Mouse (Mus musculus) liver, adult 2 months (tissue): ENCODE results near the gene Cdh13. TPM values are rescaled to one million over a fixed set of nuclear protein-coding genes. Genes with fewer than 3 reads are reported as not detected.

Experiments used
- DNase-seq: peaks from one replicate; pipeline ENCODE4 v3.0.0-alpha.2; 2011; ENCODE audit warnings: low read depth, low spot score; ENCODE audit errors: extremely low read depth
- H3K27ac ChIP-seq: fragments of 200-500 bp; replicated peaks from 2 replicates; pipeline ENCODE4 v1.5.1; 2012; ENCODE audit warnings: low read depth, mild to moderate bottlenecking, control low read depth, inconsistent platforms, low read length; ENCODE audit not compliant: insufficient read depth
- H3K27me3 ChIP-seq: fragments of 200-500 bp; 2 replicates; pipeline ENCODE4 v1.6.1; 2012; ENCODE audit warnings: mild to moderate bottlenecking, moderate library complexity, low read length, inconsistent platforms; ENCODE audit not compliant: control insufficient read depth, insufficient read depth
- H3K36me3 ChIP-seq: fragments of 200-500 bp; 2 replicates; pipeline ENCODE4 v1.6.1; 2012; ENCODE audit warnings: low read length, inconsistent platforms; ENCODE audit not compliant: control insufficient read depth, insufficient read depth
- H3K4me1 ChIP-seq: fragments of 200-500 bp; 2 replicates; pipeline ENCODE4 v1.6.1; 2011; ENCODE audit warnings: low read length; ENCODE audit not compliant: control insufficient read depth, insufficient read depth
- H3K4me3 ChIP-seq: fragments of 200-500 bp; 2 replicates; pipeline ENCODE4 v1.5.1; 2011; ENCODE audit warnings: low read depth, mild to moderate bottlenecking, control low read depth, low read length, moderate library complexity; ENCODE audit not compliant: insufficient read depth
- H3K79me2 ChIP-seq: fragments of 200-500 bp; 2 replicates; pipeline ENCODE4 v1.6.1; 2012; ENCODE audit warnings: inconsistent platforms, mild to moderate bottlenecking, low read length, moderate library complexity; ENCODE audit not compliant: control insufficient read depth, insufficient read depth
- H3K9ac ChIP-seq: fragments of 200-500 bp; 2 replicates; pipeline ENCODE4 v1.6.1; 2012; ENCODE audit warnings: low read depth, mild to moderate bottlenecking, control low read depth, inconsistent platforms, low read length
- CTCF ChIP-seq: fragments of 200-500 bp; IDR thresholded peaks from 2 replicates; pipeline ENCODE4 v1.5.1; 2011; ENCODE audit warnings: low read depth, low read length, control low read depth
- POLR2A ChIP-seq: fragments of 200-500 bp; IDR thresholded peaks from 2 replicates; pipeline ENCODE4 v1.6.1; 2011; ENCODE audit warnings: low read length, control low read depth; ENCODE audit not compliant: insufficient read depth; ENCODE audit errors: extremely low read depth
- WGBS: fragments of 180-500 bp; shearing (Covaris S2); methylation state at CpG from one replicate; pipeline ENCODE4 v1.1.7; 2018; 5-methylcytosine and 5-hydroxymethylcytosine counted together
- polyA plus RNA-seq: library from polyadenylated mRNA; depleted of rRNA; stranded (reverse); fragments of >200 nt; gene quantifications from 2 replicates; pipeline ENCODE4 v1.2.3, GENCODE M21; 2012
- total RNA-seq: library from RNA; depleted of rRNA; stranded (reverse); fragments of >200 nt; gene quantifications from 2 replicates; pipeline ENCODE4 v1.2.3, GENCODE M21; 2014

Gene Cdh13
- total and polyA plus RNA-seq, 2 experiments = 1.5 to 2.1 TPM

DNA sequence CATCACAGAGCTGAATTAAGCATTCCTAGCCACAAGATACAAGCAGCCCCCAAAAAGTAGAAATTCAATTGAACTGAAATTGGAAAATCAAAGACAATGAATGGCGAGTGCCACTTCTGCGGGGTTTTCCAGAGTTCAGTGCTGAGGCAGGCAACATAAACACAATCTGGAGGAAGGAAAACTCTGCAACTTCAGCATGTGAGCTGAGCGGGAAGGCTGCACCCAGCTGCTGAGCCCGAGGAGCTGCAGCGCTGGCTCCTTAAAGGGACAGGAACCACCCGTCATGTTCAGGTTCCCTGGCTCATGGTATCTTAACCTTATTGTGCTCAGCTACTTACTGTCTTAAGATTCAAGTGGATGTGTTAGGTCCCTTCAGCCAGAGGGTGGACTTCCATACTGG lies 814.7 kb downstream of the Cdh13 start:
- no peaks in the 10 kb centered on the region for H3K4me1 ChIP-seq
- WGBS = 43% methylated on average over 6 of the region's 6 CpGs
- TF ChIP-seq POLR2A (no peak), CTCF (no peak)
- H3K36me3 ChIP-seq = no peaks in the 10 kb centered on the region
- DNase-seq = no peak
- H3K27me3 ChIP-seq = 0 out of 2 replicates have a peak, but pooled peaks cover 2% of the 10 kb centered on the region
- no peak overlapping the region for H3K27ac ChIP-seq
- H3K79me2 ChIP-seq = no peaks in the 10 kb centered on the region
- no peak overlapping the region for H3K9ac ChIP-seq
- no peak overlapping the region for H3K4me3 ChIP-seq

DNA sequence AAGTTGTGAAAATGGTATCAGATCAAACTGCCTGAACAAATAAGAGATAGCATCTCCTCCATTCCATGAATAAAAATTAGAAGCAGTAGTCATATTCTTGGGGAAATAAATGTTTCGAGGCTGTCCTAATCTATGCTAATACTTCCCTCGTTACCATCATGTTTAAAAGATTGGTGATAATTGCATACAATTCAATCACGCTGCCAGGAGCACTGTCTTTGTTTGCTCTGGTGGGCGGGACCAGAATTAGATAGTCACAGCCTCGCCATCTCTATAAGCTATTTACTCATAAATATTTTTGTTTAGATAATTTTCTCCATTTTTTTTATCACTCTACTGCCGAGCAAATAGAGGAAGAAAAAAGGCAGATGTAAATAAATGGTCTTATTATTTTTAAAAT lies 819.3 kb downstream of the Cdh13 start:
- DNase-seq = no peak
- WGBS = 69% methylated on average over 6 of the region's 6 CpGs
- Histone ChIP-seq H3K36me3 (no peaks in the 10 kb centered on the region), H3K79me2 (no peaks in the 10 kb centered on the region), H3K27ac (no peak overlapping the region), H3K4me3 (no peak overlapping the region), H3K27me3 (no peaks in the 10 kb centered on the region), H3K9ac (no peak overlapping the region), H3K4me1 (no peaks in the 10 kb centered on the region)
- TF ChIP-seq POLR2A (no peak), CTCF (no peak)

DNA sequence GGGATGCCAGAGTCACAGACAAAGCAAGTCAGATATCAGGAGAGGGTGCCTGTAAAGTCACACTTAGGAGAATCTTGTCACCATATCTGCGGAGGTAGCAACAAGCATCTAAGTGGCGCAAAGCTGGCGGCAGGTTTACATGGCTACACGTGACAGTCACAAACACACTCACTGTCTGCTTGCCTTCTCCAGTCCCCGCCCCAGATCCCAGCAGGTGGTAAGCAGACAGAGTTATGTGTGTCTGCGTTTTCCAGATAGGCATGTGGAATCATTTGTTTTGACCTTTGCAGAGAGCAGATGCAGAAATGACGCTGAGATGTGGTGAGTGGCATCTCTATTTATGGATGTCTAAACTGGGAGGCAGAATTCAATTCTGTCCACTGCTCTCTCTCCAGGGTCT lies 826.1 kb downstream of the Cdh13 start:
- H3K4me3 ChIP-seq = no peak overlapping the region
- no peak overlapping the region for H3K27ac ChIP-seq
- 73% methylated on average over 7 of the region's 7 CpGs for WGBS
- no peak overlapping the region for H3K9ac ChIP-seq
- H3K27me3 ChIP-seq = no peaks in the 10 kb centered on the region; the same call in 1 of the 2 replicates
- no peaks in the 10 kb centered on the region for H3K4me1 ChIP-seq
- H3K36me3 ChIP-seq = no peaks in the 10 kb centered on the region
- no peak for DNase-seq
- TF ChIP-seq CTCF (no peak), POLR2A (no peak)
- no peaks in the 10 kb centered on the region for H3K79me2 ChIP-seq

DNA sequence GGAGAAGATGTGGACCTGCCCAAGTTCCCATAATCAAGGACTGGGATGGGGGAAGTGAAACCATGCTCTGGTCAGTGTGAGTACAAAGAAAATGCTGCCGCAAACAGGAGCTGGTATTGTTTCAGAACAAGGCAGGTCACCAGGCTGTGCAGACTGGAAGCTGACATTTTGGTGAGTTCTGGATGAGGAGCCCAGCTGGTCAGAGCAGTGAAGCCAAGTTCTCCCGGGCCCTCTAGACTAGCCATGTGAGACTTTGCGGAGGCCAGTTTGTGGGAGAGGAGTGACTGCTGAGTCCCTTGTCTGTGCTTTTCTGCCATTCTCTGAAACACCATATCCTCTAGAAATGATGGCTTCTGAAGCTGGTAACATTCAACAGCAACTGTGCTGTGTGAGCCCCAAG lies 829.3 kb downstream of the Cdh13 start:
- H3K4me3 ChIP-seq = no peak overlapping the region
- WGBS = 91% methylated on average over 3 of the region's 3 CpGs
- H3K4me1 ChIP-seq = no peaks in the 10 kb centered on the region
- no peaks in the 10 kb centered on the region for H3K36me3 ChIP-seq
- DNase-seq = no peak
- TF ChIP-seq POLR2A = no peak
- TF ChIP-seq CTCF = no peak
- no peaks in the 10 kb centered on the region; the same call in 1 of the 2 replicates for H3K27me3 ChIP-seq
- no peak overlapping the region for H3K27ac ChIP-seq
- H3K9ac ChIP-seq = no peak overlapping the region
- no peaks in the 10 kb centered on the region for H3K79me2 ChIP-seq

DNA sequence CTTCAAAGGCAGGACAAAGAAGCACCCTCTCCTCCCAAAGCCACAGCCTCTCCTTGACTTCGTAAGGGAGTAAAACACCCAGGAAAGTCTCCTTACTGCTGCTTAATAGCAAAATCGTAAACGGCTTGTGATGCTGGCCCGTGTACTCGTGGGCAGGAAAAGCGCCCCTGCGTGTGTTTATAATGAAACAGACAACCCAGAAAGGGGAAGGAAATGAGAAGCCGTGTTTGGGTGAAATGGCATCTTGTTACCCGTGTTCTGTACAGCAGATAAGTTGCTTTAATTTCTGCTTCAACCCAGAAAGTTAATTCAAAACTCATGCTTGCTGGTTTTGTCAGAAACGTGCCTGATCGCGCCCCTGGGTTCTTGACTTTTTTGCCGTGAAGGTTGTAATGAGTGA lies 837.7 kb downstream of the Cdh13 start:
- H3K4me1 ChIP-seq = no peaks in the 10 kb centered on the region
- no peaks in the 10 kb centered on the region for H3K27me3 ChIP-seq
- WGBS = 79% methylated on average over 13 of the region's 13 CpGs
- no peak overlapping the region for H3K4me3 ChIP-seq
- no peak overlapping the region for H3K9ac ChIP-seq
- no peaks in the 10 kb centered on the region for H3K36me3 ChIP-seq
- H3K79me2 ChIP-seq = no peaks in the 10 kb centered on the region
- DNase-seq = no peak
- H3K27ac ChIP-seq = no peak overlapping the region
- TF ChIP-seq POLR2A (no peak), CTCF (no peak)

DNA sequence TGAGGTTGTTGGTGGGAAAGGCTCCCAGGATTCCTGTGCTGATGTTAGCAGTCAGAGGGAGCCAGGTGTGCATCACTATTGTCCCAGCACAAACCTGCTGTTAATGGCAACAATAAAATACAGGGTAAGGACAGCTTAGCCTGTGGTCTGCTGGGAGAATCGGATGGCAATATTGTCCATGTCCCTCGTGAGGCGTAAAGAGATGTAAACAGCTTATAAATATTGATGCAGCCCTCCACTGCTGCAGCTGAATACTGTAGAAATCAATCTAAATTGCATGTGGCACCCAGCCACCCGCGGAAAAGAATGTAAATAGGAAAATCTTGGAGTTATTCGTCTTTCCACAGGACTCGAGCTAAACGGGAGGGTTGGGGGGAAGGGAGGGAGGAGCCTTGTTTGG lies 844.3 kb downstream of the Cdh13 start:
- WGBS = 64% methylated on average over 8 of the region's 8 CpGs
- H3K4me3 ChIP-seq = no peak overlapping the region
- no peak overlapping the region for H3K9ac ChIP-seq
- no peaks in the 10 kb centered on the region for H3K4me1 ChIP-seq
- H3K79me2 ChIP-seq = no peaks in the 10 kb centered on the region
- H3K27me3 ChIP-seq = no peaks in the 10 kb centered on the region
- DNase-seq = no peak
- no peak overlapping the region for H3K27ac ChIP-seq
- no peak for TF ChIP-seq CTCF
- no peak for TF ChIP-seq POLR2A
- no peaks in the 10 kb centered on the region for H3K36me3 ChIP-seq
